Mouse (Mus musculus) thymus, postnatal 14 days (tissue): ENCODE data around the gene Myl10.
"Not testable (repeated sequence)": the region's sequence is repeated elsewhere in the genome, so short reads cannot be mapped to it uniquely, and the experiment has no call there.

Experiments
- DNase-seq: peaks from one replicate; pipeline ENCODE4 v3.0.0; 2021

Myl10 gene

DNA sequence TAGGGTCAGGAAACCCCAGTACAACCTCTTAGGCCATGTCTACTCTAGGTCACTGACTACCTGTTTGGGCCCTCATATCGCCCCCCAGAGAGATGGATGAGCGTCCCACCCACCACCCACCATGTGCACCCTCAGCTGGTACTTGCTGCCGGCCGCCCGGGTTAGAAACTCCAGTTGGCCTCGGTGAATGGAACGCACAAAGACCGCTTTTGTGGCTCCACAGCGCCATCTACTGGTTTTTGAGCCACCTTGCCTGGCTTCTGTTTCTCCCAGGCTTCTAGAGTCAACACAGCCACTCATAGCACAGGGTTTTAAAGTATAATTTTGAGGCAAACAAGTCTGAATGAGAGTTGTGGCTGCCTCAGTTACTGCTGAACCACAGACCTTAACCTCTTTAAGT is 13.9 kb downstream of the Myl10 start:
- peak; percentile 85 for DNase-seq

DNA sequence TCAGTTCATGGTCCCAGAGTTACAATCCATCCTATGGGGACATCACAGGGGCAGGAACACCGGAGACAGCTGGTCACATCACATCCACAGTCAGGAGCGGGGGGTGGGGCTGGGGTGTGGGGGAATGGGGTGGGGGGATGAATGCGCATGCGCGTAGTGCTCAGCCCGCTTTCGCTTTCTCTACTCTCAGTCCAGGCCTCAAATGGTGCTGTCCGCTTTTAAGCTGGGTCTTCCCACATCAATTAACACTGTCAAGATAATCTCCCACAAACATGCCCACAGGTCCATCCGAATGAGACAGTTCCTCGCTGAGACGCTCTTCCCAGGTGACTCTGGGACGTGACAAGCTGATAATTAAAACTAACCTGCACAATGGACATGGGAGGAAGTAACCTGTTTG is 15.2 kb downstream of the Myl10 start:
- DNase-seq: no peak

DNA sequence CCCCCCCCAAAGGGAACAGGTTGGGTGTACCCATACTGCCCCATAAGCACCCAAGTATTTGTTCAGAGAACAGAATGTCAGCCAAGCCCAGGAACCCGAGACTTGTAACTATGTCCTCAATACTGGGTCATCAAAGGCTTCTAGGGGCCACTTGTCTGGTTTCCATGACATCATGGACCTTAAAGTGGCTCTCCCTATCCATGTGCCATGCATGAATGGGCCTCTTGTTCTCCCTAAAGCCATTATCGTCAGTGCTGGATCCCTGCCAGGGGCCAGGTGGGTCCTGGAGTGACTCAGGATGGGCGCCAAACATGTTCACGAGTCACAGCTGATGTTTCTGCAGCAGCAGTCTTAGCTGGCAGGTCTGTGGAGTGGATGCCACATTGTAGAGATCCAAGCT is 17.8 kb downstream of the Myl10 start:
- no peak for DNase-seq

DNA sequence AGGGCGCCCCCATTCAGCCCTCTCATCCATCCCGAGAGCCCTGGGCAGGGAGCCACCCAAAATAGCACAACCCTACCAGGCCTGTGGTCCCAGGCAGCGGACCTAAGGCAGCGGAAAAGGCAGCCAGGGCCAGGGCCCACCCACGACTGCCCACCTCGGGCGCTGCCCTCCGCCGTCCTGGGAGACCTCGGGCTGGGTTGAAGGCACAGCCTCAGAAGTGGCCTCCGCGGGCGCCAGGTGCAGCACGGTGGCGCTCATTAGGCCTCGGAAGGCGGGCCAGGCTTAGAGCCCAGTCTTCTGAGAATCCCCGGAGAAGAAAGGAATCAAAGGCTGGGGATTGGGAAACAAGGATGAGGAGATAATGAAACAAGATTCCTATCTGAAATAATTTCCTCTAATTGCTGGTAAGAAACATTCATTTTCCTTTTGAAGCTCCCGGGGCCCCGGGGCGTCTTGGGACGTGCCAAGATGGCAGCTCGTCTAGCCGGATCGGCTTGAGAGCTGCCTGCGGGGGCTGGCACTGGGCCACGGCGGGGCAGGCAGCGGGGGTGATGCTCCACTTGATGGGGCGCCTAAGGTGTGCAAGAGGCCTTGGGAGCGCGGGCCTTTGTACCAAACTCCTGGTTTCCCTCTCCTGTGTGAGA is 21.4 kb downstream of the Myl10 start:
- no peak for DNase-seq

DNA sequence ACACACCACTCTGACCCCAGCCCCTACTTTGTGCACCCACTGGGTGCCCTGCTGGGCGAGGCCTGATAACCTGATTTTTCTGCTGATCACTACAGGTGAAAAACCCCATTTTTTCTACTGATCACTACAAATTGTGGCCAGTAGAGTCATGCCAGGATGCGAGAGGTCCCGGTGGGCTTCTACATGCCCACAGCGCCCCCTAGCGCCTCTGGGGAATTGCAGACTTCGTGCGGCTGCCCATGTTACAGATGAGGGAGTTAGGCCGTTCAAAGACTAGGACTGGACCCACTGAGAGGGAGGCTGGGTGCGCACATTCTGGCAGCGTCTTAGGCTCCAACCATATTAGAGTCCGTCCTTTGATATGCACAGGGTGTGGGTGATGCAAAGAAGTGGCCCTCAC is 21.9 kb downstream of the Myl10 start:
- DNase-seq: peak; percentile 80

DNA sequence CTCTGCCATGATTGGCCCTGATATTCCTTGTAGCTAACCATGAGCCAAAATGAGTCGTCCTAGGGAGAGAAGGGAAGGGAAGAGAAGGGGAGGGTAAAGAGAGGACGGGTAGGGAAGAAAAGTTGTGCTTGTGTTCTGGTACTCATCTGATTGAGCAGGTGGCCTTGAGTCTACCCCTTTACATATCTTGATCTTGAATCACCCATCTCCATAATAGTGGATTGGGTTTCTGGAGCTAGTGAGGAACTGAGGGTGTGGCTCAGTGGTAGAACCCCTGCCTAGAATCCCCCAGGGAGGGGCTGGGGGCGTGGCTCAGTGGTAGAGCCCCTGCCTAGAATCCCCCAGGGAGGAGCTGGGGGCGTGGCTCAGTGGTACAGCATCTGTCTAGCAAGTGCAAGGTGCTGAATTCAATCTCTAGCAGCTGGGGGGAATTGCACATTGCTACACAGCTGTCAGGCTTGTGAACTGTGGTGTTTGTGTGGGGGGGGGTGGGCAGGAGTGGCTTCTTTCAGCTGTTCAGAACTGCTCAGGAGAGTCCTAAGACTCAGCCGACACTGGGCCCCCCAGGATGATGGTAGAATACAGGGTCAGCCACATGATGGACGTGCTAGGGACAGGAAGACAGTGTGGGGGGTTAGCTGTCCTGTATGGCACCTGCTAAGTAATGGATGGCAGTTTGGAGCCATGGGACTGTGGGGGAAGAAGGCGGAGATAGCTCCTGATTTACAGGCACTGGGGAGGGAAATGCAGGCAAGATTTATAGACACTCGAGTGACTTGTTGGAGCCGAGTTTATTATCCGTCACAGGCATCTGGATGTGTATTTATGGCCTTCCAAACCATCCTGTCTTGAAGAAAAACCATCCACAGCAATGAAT is 24.0 kb downstream of the Myl10 start:
- DNase-seq: no peak

DNA sequence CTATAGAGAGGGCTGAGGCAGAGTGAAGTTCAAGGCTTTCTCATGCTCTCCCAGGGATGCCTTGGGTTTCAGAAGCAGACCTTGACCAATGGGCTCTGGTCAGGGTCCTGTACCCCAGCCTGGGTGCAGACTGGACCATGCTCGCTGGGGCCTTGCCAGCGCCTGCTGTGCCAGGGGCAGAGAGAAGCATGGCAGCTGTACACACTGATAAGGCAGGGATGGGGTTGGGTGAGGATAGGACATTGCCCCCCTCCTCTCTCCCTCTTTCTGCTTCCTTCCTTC is 24.6 kb downstream of the Myl10 start:
- no peak for DNase-seq

DNA sequence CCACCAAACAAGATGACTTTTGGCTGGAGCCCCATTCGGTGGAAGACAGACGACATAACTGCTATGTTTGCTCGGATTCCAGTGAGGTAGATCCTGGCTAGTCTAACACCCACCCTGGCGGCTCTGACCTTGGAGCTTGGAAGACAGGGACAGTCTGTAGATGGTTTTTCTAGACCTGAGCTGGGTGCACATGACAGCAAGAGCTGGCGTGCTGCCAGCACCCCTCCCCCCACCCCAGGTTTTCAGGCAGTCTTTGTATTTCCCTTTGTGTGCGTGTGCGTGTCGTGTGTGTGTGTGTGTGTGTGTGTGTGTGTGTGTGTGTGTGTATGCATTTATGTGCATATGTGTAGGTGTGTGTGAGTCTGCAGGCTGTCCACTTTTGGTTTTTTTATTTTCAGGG is 25.7 kb downstream of the Myl10 start:
- no peak for DNase-seq

DNA sequence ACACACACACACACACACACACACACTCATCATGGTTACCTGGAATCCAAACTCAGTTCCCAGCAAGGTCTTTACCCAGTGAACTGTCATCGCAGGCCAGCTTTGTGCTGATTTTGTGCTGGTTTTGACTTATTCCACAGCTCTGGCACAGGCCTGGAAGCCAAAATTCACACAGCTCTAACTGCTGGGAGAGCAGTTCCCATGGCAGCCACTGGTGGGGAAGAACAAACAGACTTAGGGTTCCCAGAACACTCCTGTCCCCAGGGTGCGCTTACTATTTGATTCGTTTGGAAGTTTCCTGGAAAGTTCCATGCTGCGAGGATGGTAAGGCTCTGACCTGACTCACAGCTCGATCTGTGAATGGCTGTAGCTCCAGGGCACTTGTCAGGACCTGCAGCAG is 28.6 kb downstream of the Myl10 start:
- DNase-seq: no peak

DNA sequence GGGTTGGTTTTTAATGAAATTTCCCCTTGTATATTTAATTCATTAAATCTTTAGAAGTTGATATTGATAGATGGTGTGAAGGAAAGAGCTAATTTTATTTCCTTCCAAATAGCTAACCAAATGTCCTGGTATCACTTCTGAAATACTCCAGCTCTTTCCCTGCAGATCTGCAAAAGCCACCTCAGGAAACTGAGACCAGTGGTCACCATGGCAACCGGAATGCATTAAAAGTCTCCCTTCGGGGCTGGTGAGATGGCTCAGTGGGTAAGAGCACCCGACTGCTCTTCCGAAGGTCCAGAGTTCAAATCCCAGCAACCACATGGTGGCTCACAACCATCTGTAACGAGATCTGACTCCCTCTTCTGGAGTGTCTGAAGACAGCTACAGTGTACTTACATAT is 33.3 kb downstream of the Myl10 start:
- not testable (repeated sequence) for DNase-seq

DNA sequence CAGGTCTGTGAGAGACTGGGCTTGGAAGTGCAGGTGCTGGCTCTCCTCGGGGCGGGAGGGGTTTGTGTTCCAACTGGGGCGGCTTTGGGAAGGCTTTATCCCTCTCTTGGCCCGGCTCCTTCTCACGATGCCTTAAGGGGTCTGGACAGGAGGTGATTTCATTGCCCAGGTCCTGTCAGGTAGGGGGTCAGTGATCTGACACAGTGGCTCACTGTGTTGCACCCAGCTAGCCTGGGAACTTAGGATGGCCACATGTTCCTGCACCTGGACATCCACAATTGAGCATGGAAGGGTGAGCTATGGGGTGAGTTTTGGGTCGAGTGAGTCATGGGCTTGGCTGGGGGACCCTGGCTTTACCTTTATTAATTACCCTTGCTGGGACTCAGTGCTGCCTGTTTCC is 46.0 kb downstream of the Myl10 start:
- DNase-seq: no peak

DNA sequence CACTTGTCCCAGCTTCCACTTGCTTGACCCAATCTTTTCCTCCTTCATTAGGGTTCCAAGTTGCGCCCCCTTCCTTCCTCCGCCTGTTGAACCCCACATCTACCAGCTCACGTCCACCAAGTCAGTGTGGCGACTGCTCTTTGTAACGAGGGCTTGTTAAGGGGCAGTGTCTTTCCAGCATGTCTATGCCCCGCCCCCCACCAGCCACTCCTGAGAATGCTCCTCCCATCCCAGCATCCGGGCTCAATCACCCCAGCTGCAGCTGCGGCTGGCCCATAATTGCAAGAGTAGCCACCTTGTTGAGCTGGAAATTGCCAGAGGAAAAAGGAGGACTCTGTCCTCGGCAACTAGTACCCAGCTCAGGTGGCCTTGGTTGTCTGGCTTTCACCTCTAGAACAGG is 53.6 kb downstream of the Myl10 start:
- no peak for DNase-seq
